In the genomic region with DNA sequence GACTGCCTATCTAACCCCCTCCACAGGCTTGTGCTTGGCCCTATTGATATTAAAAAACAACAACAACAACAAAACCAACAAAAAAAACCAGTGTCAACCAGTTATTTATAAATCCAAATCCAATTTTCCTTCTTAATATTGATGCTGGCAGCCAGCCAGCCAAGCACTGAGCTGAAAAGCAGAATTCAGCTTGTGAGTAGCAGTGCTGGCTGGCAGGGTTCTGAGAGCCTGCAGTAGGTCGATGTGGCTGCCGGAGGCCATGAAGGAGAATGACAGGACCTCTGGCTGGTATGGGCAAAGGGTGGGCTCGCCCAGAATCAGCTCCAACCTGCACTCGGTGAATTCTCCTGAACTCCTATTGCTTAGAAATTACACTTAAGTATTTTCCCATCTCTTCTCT, we compare ENCODE assay signal across 17 mouse cellular contexts. TPM values are rescaled to one million over a fixed set of nuclear protein-coding genes. Genes with fewer than 3 reads are reported as not detected.
DNase-seq lines count a peak whose midpoint lies in the region; ATAC-seq and TF ChIP-seq lines count a peak whose summit lies in the region.
"Had no signal": no experiment of that assay in that cellular context is flagged by ENCODE, and none has a peak within 500 bp of the region (broad histone marks: within the 10 kb centered on the region; RNA-seq: fewer than 3 reads in every experiment).

No protein-coding gene starts in this region.

- no peak overlapping the region for H3K4me3 ChIP-seq in gastrocnemius, adult 2 months
- no peak overlapping the region for H3K4me3 ChIP-seq in liver, adult 2 months (ENCODE audit: insufficient read depth, low read depth, low read length)
- no peak overlapping the region for H3K4me3 ChIP-seq in liver, postnatal 0 days (ENCODE audit: low read depth, low read length)
- H3K4me3 ChIP-seq in hindbrain, embryonic 14.5 days (replicated peaks; ENCODE audit: low read length), result no peak overlapping the region
- H3K4me3 ChIP-seq: midbrain, embryonic 12.5 days had no signal

- no peaks in the 10 kb centered on the region for H3K27me3 ChIP-seq in liver, adult 2 months (ENCODE audit: control insufficient read depth, insufficient read depth, low read length)
- H3K27me3 ChIP-seq in liver, postnatal 0 days (ENCODE audit: insufficient read depth, low read length), result no peaks in the 10 kb centered on the region
- no peaks in the 10 kb centered on the region for H3K27me3 ChIP-seq in hindbrain, embryonic 14.5 days (ENCODE audit: control insufficient read depth, insufficient read depth, low read length)
- H3K27me3 ChIP-seq: midbrain, embryonic 12.5 days had no signal

- no peak for TF ChIP-seq EP300 in liver, postnatal 0 days (IDR thresholded peaks at IDR 0.05; ENCODE audit: low read depth)

- DNase-seq in gastrocnemius, adult 2 months, result peak; percentile 30
- DNase-seq in gastrocnemius, postnatal 36 days, result no peak
- DNase-seq in liver, adult 2 months (ENCODE audit: extremely low read depth, low read depth, low spot score), result peak; percentile 37
- no peak for DNase-seq in liver, postnatal 0 days
- DNase-seq in cerebellum, adult 11-12 months, result peak; percentile 51
- DNase-seq in hindbrain, embryonic 14.5 days (ENCODE audit: low spot score), result no peak
- DNase-seq in ovary, postnatal 10 days (ENCODE audit: low spot score), result no peak
- DNase-seq in right cerebral cortex, postnatal 14 days, result no peak
- DNase-seq: gastrocnemius, postnatal 25 days; spleen, adult 18-20 months had no signal

- WGBS in liver, adult 2 months, result 49% methylated on average over 4 of the region's 4 CpGs
- WGBS in liver, postnatal 0 days (ENCODE audit: insufficient replicate concordance), result 82% methylated on average over 4 of the region's 4 CpGs
- 50% methylated on average over 4 of the region's 4 CpGs for WGBS in hindbrain, embryonic 14.5 days

- intact Hi-C loops in gastrocnemius, adult 2 months (cut with DNase I), result no loop called here
- intact Hi-C loops in gastrocnemius, postnatal 36 days (cut with DNase I), result no loop called here

- no peaks in the 10 kb centered on the region for H3K9me3 ChIP-seq in liver, postnatal 0 days (ENCODE audit: low read length)
- H3K9me3 ChIP-seq in hindbrain, embryonic 14.5 days (ENCODE audit: control insufficient read depth, low read length), result no peaks in the 10 kb centered on the region
- H3K9me3 ChIP-seq: midbrain, embryonic 12.5 days had no signal

- no peak for TF ChIP-seq CTCF in gastrocnemius, adult 2 months (IDR thresholded peaks at IDR 0.05)
- TF ChIP-seq CTCF in liver, adult 2 months (IDR thresholded peaks at IDR 0.05; ENCODE audit: low read depth, low read length), result no peak
- TF ChIP-seq CTCF in liver, postnatal 0 days (IDR thresholded peaks at IDR 0.05; ENCODE audit: low read depth), result no peak

- no peaks in the 10 kb centered on the region for H3K4me1 ChIP-seq in liver, adult 2 months (ENCODE audit: control insufficient read depth, insufficient read depth, low read length)
- H3K4me1 ChIP-seq in liver, postnatal 0 days (ENCODE audit: insufficient read depth), result no peaks in the 10 kb centered on the region; the same call in 1 of the 2 replicates
- H3K4me1 ChIP-seq in hindbrain, embryonic 14.5 days (replicated peaks; ENCODE audit: control insufficient read depth, insufficient read depth, low read length), result peaks cover 18% of the 10 kb centered on the region; the same call in 1 of the 2 replicates

- H3K79me2 ChIP-seq in liver, adult 2 months (ENCODE audit: control insufficient read depth, insufficient read depth, low read length), result no peaks in the 10 kb centered on the region

- H3K27ac ChIP-seq in gastrocnemius, adult 2 months, result peak overlapping the region; percentile 20; the same call in 1 of the 2 replicates
- H3K27ac ChIP-seq in liver, adult 2 months (replicated peaks; ENCODE audit: insufficient read depth, low read depth, low read length), result no peak overlapping the region
- H3K27ac ChIP-seq in liver, postnatal 0 days (ENCODE audit: low read depth), result no peak overlapping the region
- H3K27ac ChIP-seq in hindbrain, embryonic 14.5 days, result peak overlapping the region; percentile 1; the same call in 1 of the 2 replicates
- H3K27ac ChIP-seq: midbrain, embryonic 12.5 days had no signal

- no peak for ATAC-seq in liver, postnatal 0 days
- ATAC-seq in hindbrain, embryonic 14.5 days (ENCODE audit: low FRiP score), result no peak

- peaks cover 59% of the 10 kb centered on the region for H3K36me3 ChIP-seq in liver, adult 2 months (ENCODE audit: control insufficient read depth, insufficient read depth, low read length)
- peaks cover 63% of the 10 kb centered on the region for H3K36me3 ChIP-seq in liver, postnatal 0 days (replicated peaks; ENCODE audit: insufficient read depth, low read length)
- peaks cover 31% of the 10 kb centered on the region for H3K36me3 ChIP-seq in hindbrain, embryonic 14.5 days (replicated peaks; ENCODE audit: control insufficient read depth, insufficient read depth)

- no peak overlapping the region for H3K9ac ChIP-seq in liver, adult 2 months (ENCODE audit: low read depth, low read length)
- no peak overlapping the region for H3K9ac ChIP-seq in liver, postnatal 0 days (replicated peaks)
- H3K9ac ChIP-seq in hindbrain, embryonic 14.5 days, result no peak overlapping the region
- H3K9ac ChIP-seq: midbrain, embryonic 12.5 days had no signal

- no peak for TF ChIP-seq POLR2A in liver, adult 2 months (IDR thresholded peaks at IDR 0.05; ENCODE audit: extremely low read depth, insufficient read depth, low read length)

- no peak overlapping the region for H3K4me2 ChIP-seq in liver, postnatal 0 days (ENCODE audit: low read depth, low read length)
- H3K4me2 ChIP-seq in hindbrain, embryonic 14.5 days (replicated peaks), result no peak overlapping the region
- H3K4me2 ChIP-seq: midbrain, embryonic 12.5 days had no signal

RNA-seq across cellular contexts. Expression of a gene that starts 20.5 kb away (rescaled TPM):
- under 1 TPM; 0.31 to 0.48 TPM for total RNA-seq in gastrocnemius, adult 2 months (2021)
- total RNA-seq in gastrocnemius, postnatal 36 days (2021), result under 1 TPM; 0.22 to 0.84 TPM
- total RNA-seq in liver, adult 2 months (2014; rRNA removed), result 1.1 and 1.2 TPM in 2 replicates
- polyA plus RNA-seq in liver, adult 2 months (2012; rRNA removed), result 0.12 and 0.17 TPM in 2 replicates
- polyA plus RNA-seq in liver, postnatal 0 days (2015; fragmentation: Nextera tagmentation; extraction: Ambion mirVana), result 0.20 and 0.22 TPM in 2 replicates
- 11.8 and 12.1 TPM in 2 replicates for polyA plus RNA-seq in hindbrain, embryonic 14.5 days (2014; fragmentation: Nextera tagmentation; extraction: Ambion mirVana)

RNA-seq across cellular contexts. Expression of a gene that starts 49.1 kb away (rescaled TPM):
- 10 to 100 TPM; 30.1 to 37.8 TPM for total RNA-seq in gastrocnemius, adult 2 months (2021)
- 10 to 100 TPM; 28.8 to 34.5 TPM for total RNA-seq in gastrocnemius, postnatal 36 days (2021)
- 188 and 211 TPM in 2 replicates for total RNA-seq in liver, adult 2 months (2014; rRNA removed)
- polyA plus RNA-seq in liver, adult 2 months (2012; rRNA removed), result 112 and 121 TPM in 2 replicates
- polyA plus RNA-seq in liver, postnatal 0 days (2015; fragmentation: Nextera tagmentation; extraction: Ambion mirVana), result 62.6 and 63.0 TPM in 2 replicates
- polyA plus RNA-seq in hindbrain, embryonic 14.5 days (2014; fragmentation: Nextera tagmentation; extraction: Ambion mirVana), result 30.5 and 37.2 TPM in 2 replicates

RNA-seq across cellular contexts. Expression of a gene that starts 57.7 kb away (rescaled TPM):
- total RNA-seq in gastrocnemius, adult 2 months (2021), result not detected
- total RNA-seq in gastrocnemius, postnatal 36 days (2021), result not detected
- not detected in 2 replicates for total RNA-seq in liver, adult 2 months (2014; rRNA removed)
- polyA plus RNA-seq in liver, adult 2 months (2012; rRNA removed), result not detected in 2 replicates
- polyA plus RNA-seq in liver, postnatal 0 days (2015; fragmentation: Nextera tagmentation; extraction: Ambion mirVana), result 0.08 TPM in 1 of 2 replicates, not detected in the other
- polyA plus RNA-seq in hindbrain, embryonic 14.5 days (2014; fragmentation: Nextera tagmentation; extraction: Ambion mirVana), result 0.09 TPM in 1 of 2 replicates, not detected in the other
- total RNA-seq: adrenal gland, adult 18-20 months; gastrocnemius, postnatal 25 days; left cerebral cortex, postnatal 14 days had no signal
- polyA plus RNA-seq: C2C12; heart, embryonic 16.5 days; lung, embryonic 16.5 days; midbrain, embryonic 12.5 days; thymus, postnatal 0 days had no signal

Comparison
In these comparisons a context has a peak if more than half of its experiments do, and no peak if none do; other contexts are left out.
1. DNase-seq: peak in gastrocnemius, adult 2 months (single experiment), liver, adult 2 months (single experiment) and cerebellum, adult 11-12 months (single experiment); none in gastrocnemius, postnatal 36 days (0 of 2), liver, postnatal 0 days (single experiment), hindbrain, embryonic 14.5 days (single experiment), ovary, postnatal 10 days (single experiment) and right cerebral cortex, postnatal 14 days (single experiment).
2. H3K27ac ChIP-seq: peak in gastrocnemius, adult 2 months (single experiment) and hindbrain, embryonic 14.5 days (single experiment); none in liver, adult 2 months (single experiment) and liver, postnatal 0 days (single experiment).